Mouse (Mus musculus): ENCODE results near the gene Agbl4. TPM values are rescaled to one million over a fixed set of nuclear protein-coding genes. Genes with fewer than 3 reads are reported as not detected.
A peak's percentile ranks its signal among the peaks of the same experiment; 100 is the strongest.

Gene Agbl4
- polyA plus RNA-seq, 1 experiment from 2014 or later = 0.66 TPM

GRCm38 (mm10) chr4:111544684-111545083, 1147.2 kb downstream of the Agbl4 start:
- H3K27me3 ChIP-seq (ENCODE audit: poor library complexity, severe bottlenecking) = no peaks in the 10 kb centered on the region
- 92% methylated on average over 2 of the region's 2 CpGs for WGBS

GRCm38 (mm10) chr4:111546009-111546408, 1148.5 kb downstream of the Agbl4 start:
- no peak overlapping the region for H3K4me3 ChIP-seq
- DNase-seq (ENCODE audit: extremely low spot score, low spot score) = no peak
- H3K27me3 ChIP-seq (ENCODE audit: poor library complexity, severe bottlenecking) = no peaks in the 10 kb centered on the region
- WGBS = 77% methylated on average over 7 of the region's 7 CpGs
- H3K4me1 ChIP-seq = 0 out of 2 replicates have a peak, but pooled peaks cover 4% of the 10 kb centered on the region
- no peaks in the 10 kb centered on the region for H3K9me3 ChIP-seq
- H3K27ac ChIP-seq = no peak overlapping the region
- H3K36me3 ChIP-seq (replicated peaks) = no peaks in the 10 kb centered on the region

More at GRCm38 (mm10) chr4:111544684-111545083, 1147.2 kb downstream of the Agbl4 start:
- no peak overlapping the region for H3K4me3 ChIP-seq
- H3K36me3 ChIP-seq (replicated peaks) = no peaks in the 10 kb centered on the region
- DNase-seq (ENCODE audit: extremely low spot score, low spot score) = no peak
- 0 out of 2 replicates have a peak, but pooled peaks cover 4% of the 10 kb centered on the region for H3K4me1 ChIP-seq
- H3K27ac ChIP-seq = no peak overlapping the region
- no peaks in the 10 kb centered on the region for H3K9me3 ChIP-seq

- H3K9me3 ChIP-seq = no peaks in the 10 kb centered on the region
- no peak overlapping the region for H3K27ac ChIP-seq
- H3K4me1 ChIP-seq = no peaks in the 10 kb centered on the region
- H3K4me3 ChIP-seq = no peak overlapping the region
- 89% methylated on average over 2 of the region's 2 CpGs for WGBS
- DNase-seq (ENCODE audit: extremely low spot score, low spot score) = no peak
- H3K27me3 ChIP-seq (ENCODE audit: poor library complexity, severe bottlenecking) = no peaks in the 10 kb centered on the region
- H3K36me3 ChIP-seq (replicated peaks) = no peaks in the 10 kb centered on the region
Observed at GRCm38 (mm10) chr4:111555426-111555825, 1158.0 kb downstream of the Agbl4 start.

GRCm38 (mm10) chr4:111577087-111577773, 1179.8 kb downstream of the Agbl4 start:
- WGBS = 91% methylated on average over 10 of the region's 10 CpGs
- no peak for DNase-seq (ENCODE audit: extremely low spot score, low spot score)
- Histone ChIP-seq H3K27ac (no peak overlapping the region), H3K27me3 (ENCODE audit: poor library complexity, severe bottlenecking) (no peaks in the 10 kb centered on the region), H3K4me3 (no peak overlapping the region), H3K36me3 (replicated peaks) (no peaks in the 10 kb centered on the region), H3K9me3 (no peaks in the 10 kb centered on the region), H3K4me1 (peaks cover 28% of the 10 kb centered on the region)

- no peaks in the 10 kb centered on the region for H3K9me3 ChIP-seq
- DNase-seq (ENCODE audit: extremely low spot score, low spot score) = peak; percentile 19
- H3K27me3 ChIP-seq (ENCODE audit: poor library complexity, severe bottlenecking) = no peaks in the 10 kb centered on the region
- peaks cover 28% of the 10 kb centered on the region for H3K4me1 ChIP-seq
- WGBS = 40% methylated on average over 4 of the region's 4 CpGs
- H3K36me3 ChIP-seq (replicated peaks) = no peaks in the 10 kb centered on the region
- H3K27ac ChIP-seq = peak overlapping the region; percentile 67
- H3K4me3 ChIP-seq = no peak overlapping the region
Observed at GRCm38 (mm10) chr4:111579115-111579862, 1181.8 kb downstream of the Agbl4 start.

- Histone ChIP-seq H3K9me3 (no peaks in the 10 kb centered on the region), H3K4me1 (peaks cover 28% of the 10 kb centered on the region), H3K27me3 (ENCODE audit: poor library complexity, severe bottlenecking) (no peaks in the 10 kb centered on the region), H3K27ac (peak overlapping the region; percentile 67), H3K36me3 (replicated peaks) (no peaks in the 10 kb centered on the region), H3K4me3 (no peak overlapping the region)
- WGBS = 46% methylated on average over 4 of the region's 4 CpGs
- no peak for DNase-seq (ENCODE audit: extremely low spot score, low spot score)
Observed at GRCm38 (mm10) chr4:111579863-111580224, 1182.4 kb downstream of the Agbl4 start.

GRCm38 (mm10) chr4:111580239-111580638, 1182.8 kb downstream of the Agbl4 start:
- 83% methylated on average over 1 of the region's 1 CpGs for WGBS
- DNase-seq (ENCODE audit: extremely low spot score, low spot score) = no peak
- H3K36me3 ChIP-seq (replicated peaks) = no peaks in the 10 kb centered on the region

GRCm38 (mm10) chr4:111583562-111584237, 1186.2 kb downstream of the Agbl4 start:
- DNase-seq (ENCODE audit: extremely low spot score, low spot score) = no peak
- H3K4me1 ChIP-seq = peaks cover 20% of the 10 kb centered on the region
- H3K36me3 ChIP-seq (replicated peaks) = no peaks in the 10 kb centered on the region
- H3K4me3 ChIP-seq = no peak overlapping the region
- H3K27ac ChIP-seq = no peak overlapping the region
- H3K9me3 ChIP-seq = no peaks in the 10 kb centered on the region
- H3K27me3 ChIP-seq (ENCODE audit: poor library complexity, severe bottlenecking) = no peaks in the 10 kb centered on the region
- 89% methylated on average over 10 of the region's 10 CpGs for WGBS

More at GRCm38 (mm10) chr4:111580239-111580638, 1182.8 kb downstream of the Agbl4 start:
- Histone ChIP-seq H3K27ac (0 out of 2 replicates have a peak overlapping the region, but pooled peaks have one; percentile 67), H3K4me3 (no peak overlapping the region), H3K27me3 (ENCODE audit: poor library complexity, severe bottlenecking) (no peaks in the 10 kb centered on the region), H3K9me3 (no peaks in the 10 kb centered on the region), H3K4me1 (peaks cover 28% of the 10 kb centered on the region)

GRCm38 (mm10) chr4:111584286-111584685, 1186.8 kb downstream of the Agbl4 start:
- Histone ChIP-seq H3K4me1 (peaks cover 17% of the 10 kb centered on the region), H3K9me3 (no peaks in the 10 kb centered on the region), H3K27ac (no peak overlapping the region), H3K36me3 (replicated peaks) (no peaks in the 10 kb centered on the region), H3K4me3 (no peak overlapping the region), H3K27me3 (ENCODE audit: poor library complexity, severe bottlenecking) (no peaks in the 10 kb centered on the region)
- 87% methylated on average over 7 of the region's 7 CpGs for WGBS
- DNase-seq (ENCODE audit: extremely low spot score, low spot score) = no peak

- no peaks in the 10 kb centered on the region for H3K27me3 ChIP-seq (ENCODE audit: poor library complexity, severe bottlenecking)
- 90% methylated on average over 1 of the region's 1 CpGs for WGBS
Observed at GRCm38 (mm10) chr4:111588211-111588610, 1190.8 kb downstream of the Agbl4 start.

GRCm38 (mm10) chr4:111589467-111590170, 1192.2 kb downstream of the Agbl4 start:
- no peaks in the 10 kb centered on the region for H3K36me3 ChIP-seq (replicated peaks)
- H3K4me1 ChIP-seq = no peaks in the 10 kb centered on the region
- no peaks in the 10 kb centered on the region for H3K9me3 ChIP-seq
- no peak for DNase-seq (ENCODE audit: extremely low spot score, low spot score)
- H3K4me3 ChIP-seq = no peak overlapping the region
- H3K27ac ChIP-seq = no peak overlapping the region
- WGBS = 89% methylated on average over 4 of the region's 4 CpGs
- H3K27me3 ChIP-seq (ENCODE audit: poor library complexity, severe bottlenecking) = no peaks in the 10 kb centered on the region

More at GRCm38 (mm10) chr4:111588211-111588610, 1190.8 kb downstream of the Agbl4 start:
- Histone ChIP-seq H3K4me1 (no peaks in the 10 kb centered on the region; the same call in 1 of the 2 replicates), H3K36me3 (replicated peaks) (no peaks in the 10 kb centered on the region), H3K27ac (no peak overlapping the region), H3K4me3 (no peak overlapping the region), H3K9me3 (no peaks in the 10 kb centered on the region)
- no peak for DNase-seq (ENCODE audit: extremely low spot score, low spot score)

GRCm38 (mm10) chr4:111594655-111595295, 1197.3 kb downstream of the Agbl4 start:
- DNase-seq (ENCODE audit: extremely low spot score, low spot score) = no peak
- no peaks in the 10 kb centered on the region for H3K36me3 ChIP-seq (replicated peaks)
- H3K4me1 ChIP-seq = no peaks in the 10 kb centered on the region
- 91% methylated on average over 3 of the region's 3 CpGs for WGBS
- H3K27ac ChIP-seq = no peak overlapping the region
- H3K9me3 ChIP-seq = no peaks in the 10 kb centered on the region
- H3K4me3 ChIP-seq = no peak overlapping the region
- no peaks in the 10 kb centered on the region for H3K27me3 ChIP-seq (ENCODE audit: poor library complexity, severe bottlenecking)

Measured in forebrain, embryonic 10.5 days (tissue).